Mouse (Mus musculus): ENCODE data around the gene Creld2. TPM values are rescaled to one million over a fixed set of nuclear protein-coding genes. Genes with fewer than 3 reads are reported as not detected.

Creld2 gene
- polyA plus RNA-seq, 1 experiment from 2014 or later: 96.5 TPM

GRCm38 (mm10) chr15:88814411-88815047, 4.9 kb upstream of the Creld2 start:
- Histone ChIP-seq H3K27ac (no peak overlapping the region), H3K9me3 (no peaks in the 10 kb centered on the region), H3K36me3 (replicated peaks) (peaks cover 65% of the 10 kb centered on the region), H3K27me3 (ENCODE audit: poor library complexity, severe bottlenecking) (no peaks in the 10 kb centered on the region), H3K4me3 (no peak overlapping the region), H3K4me1 (peaks cover 8% of the 10 kb centered on the region)
- no peak for DNase-seq (ENCODE audit: extremely low spot score, low spot score)
- WGBS: 97% methylated on average over 11 of the region's 11 CpGs

GRCm38 (mm10) chr15:88815196-88815700, 4.2 kb upstream of the Creld2 start:
- Histone ChIP-seq H3K36me3 (replicated peaks) (peaks cover 59% of the 10 kb centered on the region), H3K4me3 (no peak overlapping the region)

GRCm38 (mm10) chr15:88819906-88820303, 459 bp downstream of the Creld2 start:
- H3K9me3 ChIP-seq: no peaks in the 10 kb centered on the region
- H3K4me3 ChIP-seq: peak overlapping the region; percentile 96
- H3K4me1 ChIP-seq: peaks cover 23% of the 10 kb centered on the region
- DNase-seq (ENCODE audit: extremely low spot score, low spot score): no peak
- WGBS: 1% methylated on average over 23 of the region's 23 CpGs
- H3K27ac ChIP-seq: peak overlapping the region; percentile 90
- H3K36me3 ChIP-seq (replicated peaks): peaks cover 54% of the 10 kb centered on the region
- no peaks in the 10 kb centered on the region for H3K27me3 ChIP-seq (ENCODE audit: poor library complexity, severe bottlenecking)

More at GRCm38 (mm10) chr15:88815196-88815700, 4.2 kb upstream of the Creld2 start:
- H3K27ac ChIP-seq: no peak overlapping the region
- 87% methylated on average over 6 of the region's 6 CpGs for WGBS
- H3K4me1 ChIP-seq: peaks cover 11% of the 10 kb centered on the region
- H3K9me3 ChIP-seq: no peaks in the 10 kb centered on the region
- H3K27me3 ChIP-seq (ENCODE audit: poor library complexity, severe bottlenecking): no peaks in the 10 kb centered on the region
- DNase-seq (ENCODE audit: extremely low spot score, low spot score): no peak

GRCm38 (mm10) chr15:88821403-88821802, 2.0 kb downstream of the Creld2 start:
- H3K9me3 ChIP-seq: no peaks in the 10 kb centered on the region
- H3K27me3 ChIP-seq (ENCODE audit: poor library complexity, severe bottlenecking): no peaks in the 10 kb centered on the region
- peak overlapping the region; percentile 96; the same call in 1 of the 2 replicates for H3K4me3 ChIP-seq
- H3K27ac ChIP-seq: no peak overlapping the region
- H3K4me1 ChIP-seq: peaks cover 23% of the 10 kb centered on the region
- 89% methylated on average over 7 of the region's 7 CpGs for WGBS
- no peak for DNase-seq (ENCODE audit: extremely low spot score, low spot score)
- H3K36me3 ChIP-seq (replicated peaks): peaks cover 56% of the 10 kb centered on the region

GRCm38 (mm10) chr15:88822513-88822912, 3.1 kb downstream of the Creld2 start:
- no peaks in the 10 kb centered on the region for H3K27me3 ChIP-seq (ENCODE audit: poor library complexity, severe bottlenecking)
- H3K4me3 ChIP-seq: no peak overlapping the region
- H3K36me3 ChIP-seq (replicated peaks): peaks cover 64% of the 10 kb centered on the region
- no peak for DNase-seq (ENCODE audit: extremely low spot score, low spot score)
- WGBS: 95% methylated on average over 7 of the region's 7 CpGs
- H3K4me1 ChIP-seq: peaks cover 23% of the 10 kb centered on the region
- no peak overlapping the region for H3K27ac ChIP-seq
- no peaks in the 10 kb centered on the region for H3K9me3 ChIP-seq

GRCm38 (mm10) chr15:88823376-88823775, 3.9 kb downstream of the Creld2 start:
- WGBS: 92% methylated on average over 5 of the region's 5 CpGs
- H3K27ac ChIP-seq: no peak overlapping the region
- peaks cover 25% of the 10 kb centered on the region for H3K4me1 ChIP-seq
- no peaks in the 10 kb centered on the region for H3K27me3 ChIP-seq (ENCODE audit: poor library complexity, severe bottlenecking)
- peaks cover 68% of the 10 kb centered on the region for H3K36me3 ChIP-seq (replicated peaks)
- no peak overlapping the region for H3K4me3 ChIP-seq
- H3K9me3 ChIP-seq: no peaks in the 10 kb centered on the region
- DNase-seq (ENCODE audit: extremely low spot score, low spot score): no peak

- peaks cover 54% of the 10 kb centered on the region for H3K36me3 ChIP-seq (replicated peaks)
- H3K9me3 ChIP-seq: no peaks in the 10 kb centered on the region
- peaks cover 13% of the 10 kb centered on the region for H3K4me1 ChIP-seq
- H3K4me3 ChIP-seq: no peak overlapping the region
- no peaks in the 10 kb centered on the region for H3K27me3 ChIP-seq (ENCODE audit: poor library complexity, severe bottlenecking)
- 90% methylated on average over 6 of the region's 6 CpGs for WGBS
- DNase-seq (ENCODE audit: extremely low spot score, low spot score): no peak
- H3K27ac ChIP-seq: no peak overlapping the region
These were observed 8.0 kb downstream of the Creld2 start for GRCm38 (mm10) chr15:88827466-88827865.

- Histone ChIP-seq H3K36me3 (replicated peaks) (peaks cover 47% of the 10 kb centered on the region), H3K9me3 (no peaks in the 10 kb centered on the region), H3K27me3 (ENCODE audit: poor library complexity, severe bottlenecking) (no peaks in the 10 kb centered on the region), H3K4me1 (peaks cover 13% of the 10 kb centered on the region), H3K27ac (0 out of 2 replicates have a peak overlapping the region, but pooled peaks have one; percentile 1), H3K4me3 (0 out of 2 replicates have a peak overlapping the region, but pooled peaks have one; percentile 5)
- peak; percentile 74 for DNase-seq (ENCODE audit: extremely low spot score, low spot score)
- 27% methylated on average over 9 of the region's 9 CpGs for whole genome bisulfite sequencing
These were observed 8.7 kb downstream of the Creld2 start for GRCm38 (mm10) chr15:88827991-88828799.

- Histone ChIP-seq H3K4me1 (peaks cover 13% of the 10 kb centered on the region), H3K4me3 (0 out of 2 replicates have a peak overlapping the region, but pooled peaks have one; percentile 5), H3K27me3 (ENCODE audit: poor library complexity, severe bottlenecking) (no peaks in the 10 kb centered on the region), H3K27ac (0 out of 2 replicates have a peak overlapping the region, but pooled peaks have one; percentile 1), H3K36me3 (replicated peaks) (peaks cover 38% of the 10 kb centered on the region), H3K9me3 (no peaks in the 10 kb centered on the region)
- 57% methylated on average over 17 of the region's 17 CpGs for WGBS
- DNase-seq (ENCODE audit: extremely low spot score, low spot score): peak; percentile 83
These were observed 9.6 kb downstream of the Creld2 start for GRCm38 (mm10) chr15:88828800-88829705.

GRCm38 (mm10) chr15:88829791-88830440, 10.5 kb downstream of the Creld2 start:
- 80% methylated on average over 6 of the region's 6 CpGs for WGBS
- peaks cover 13% of the 10 kb centered on the region for H3K4me1 ChIP-seq
- no peaks in the 10 kb centered on the region for H3K9me3 ChIP-seq
- H3K27ac ChIP-seq: no peak overlapping the region
- peaks cover 29% of the 10 kb centered on the region for H3K36me3 ChIP-seq (replicated peaks)
- DNase-seq (ENCODE audit: extremely low spot score, low spot score): no peak
- H3K27me3 ChIP-seq (ENCODE audit: poor library complexity, severe bottlenecking): no peaks in the 10 kb centered on the region
- no peak overlapping the region for H3K4me3 ChIP-seq

- no peak overlapping the region for H3K27ac ChIP-seq
These were observed 11.2 kb downstream of the Creld2 start for GRCm38 (mm10) chr15:88830696-88831095.

GRCm38 (mm10) chr15:88831482-88831881, 12.0 kb downstream of the Creld2 start:
- H3K27ac ChIP-seq: no peak overlapping the region
- H3K4me1 ChIP-seq: peaks cover 14% of the 10 kb centered on the region
- peaks cover 14% of the 10 kb centered on the region for H3K36me3 ChIP-seq (replicated peaks)
- H3K9me3 ChIP-seq: no peaks in the 10 kb centered on the region
- no peaks in the 10 kb centered on the region for H3K27me3 ChIP-seq (ENCODE audit: poor library complexity, severe bottlenecking)
- no peak overlapping the region for H3K4me3 ChIP-seq
- no peak for DNase-seq (ENCODE audit: extremely low spot score, low spot score)
- WGBS: 81% methylated on average over 5 of the region's 5 CpGs

More at GRCm38 (mm10) chr15:88830696-88831095, 11.2 kb downstream of the Creld2 start:
- DNase-seq (ENCODE audit: extremely low spot score, low spot score): no peak
- no peaks in the 10 kb centered on the region for H3K9me3 ChIP-seq
- 83% methylated on average over 5 of the region's 5 CpGs for WGBS
- peaks cover 22% of the 10 kb centered on the region for H3K36me3 ChIP-seq (replicated peaks)
- peaks cover 13% of the 10 kb centered on the region for H3K4me1 ChIP-seq
- H3K27me3 ChIP-seq (ENCODE audit: poor library complexity, severe bottlenecking): no peaks in the 10 kb centered on the region
- no peak overlapping the region for H3K4me3 ChIP-seq
